Mouse (Mus musculus) forebrain, embryonic 15.5 days (tissue): ENCODE data around the gene Dpysl5. TPM values are rescaled to one million over a fixed set of nuclear protein-coding genes. Genes with fewer than 3 reads are reported as not detected.

Experiments
- ATAC-seq: fragments of 200-750 bp; cut with Nextera tagmentation; replicated peaks from 2 replicates; pipeline ENCODE4 v1.8.0; 2017; ENCODE audit warnings: mild to moderate bottlenecking, moderate TSS enrichment, moderate library complexity
- H3K27ac ChIP-seq: fragments of 300-500 bp; sonication (generic); replicated peaks from 2 replicates; pipeline ENCODE4 v1.5.1; 2015; ENCODE audit warnings: mild to moderate bottlenecking, inconsistent platforms
- H3K27me3 ChIP-seq: fragments of 300-500 bp; sonication (generic); 2 replicates; pipeline ENCODE4 v1.6.1; 2015; ENCODE audit warnings: inconsistent platforms
- H3K36me3 ChIP-seq: fragments of 300-500 bp; sonication (generic); 2 replicates; pipeline ENCODE4 v1.6.1; 2015; ENCODE audit warnings: mild to moderate bottlenecking, inconsistent platforms
- H3K4me1 ChIP-seq: fragments of 300-500 bp; sonication (generic); 2 replicates; pipeline ENCODE4 v1.6.1; 2015; ENCODE audit warnings: inconsistent platforms
- H3K4me2 ChIP-seq: fragments of 300-500 bp; sonication (generic); replicated peaks from 2 replicates; pipeline ENCODE4 v1.6.1; 2015; ENCODE audit warnings: mild to moderate bottlenecking, inconsistent platforms
- H3K4me3 ChIP-seq: fragments of 300-500 bp; sonication (generic); 2 replicates; pipeline ENCODE4 v1.5.1; 2015; ENCODE audit warnings: mild to moderate bottlenecking, inconsistent platforms
- H3K9ac ChIP-seq: fragments of 300-500 bp; sonication (generic); replicated peaks from 2 replicates; pipeline ENCODE4 v1.6.1; 2015; ENCODE audit warnings: mild to moderate bottlenecking, inconsistent platforms
- H3K9me3 ChIP-seq: fragments of 300-500 bp; sonication (generic); 2 replicates; pipeline ENCODE4 v1.6.1; 2016; ENCODE audit warnings: inconsistent platforms
- WGBS: fragments of 180-500 bp; shearing (Covaris S2); methylation state at CpG from one replicate; pipeline ENCODE4 v1.1.7; 2015; ENCODE audit warnings: mixed read lengths; 5-methylcytosine and 5-hydroxymethylcytosine counted together
- polyA plus RNA-seq: library from polyadenylated mRNA; unstranded; fragments of >200 nt; fragmentation: Nextera tagmentation; extraction: Ambion mirVana; gene quantifications from 2 replicates; pipeline ENCODE4 v1.2.1, GENCODE M21; 2015

Gene Dpysl5
- polyA plus RNA-seq, 1 experiment from 2014 or later = 216 TPM

DNA sequence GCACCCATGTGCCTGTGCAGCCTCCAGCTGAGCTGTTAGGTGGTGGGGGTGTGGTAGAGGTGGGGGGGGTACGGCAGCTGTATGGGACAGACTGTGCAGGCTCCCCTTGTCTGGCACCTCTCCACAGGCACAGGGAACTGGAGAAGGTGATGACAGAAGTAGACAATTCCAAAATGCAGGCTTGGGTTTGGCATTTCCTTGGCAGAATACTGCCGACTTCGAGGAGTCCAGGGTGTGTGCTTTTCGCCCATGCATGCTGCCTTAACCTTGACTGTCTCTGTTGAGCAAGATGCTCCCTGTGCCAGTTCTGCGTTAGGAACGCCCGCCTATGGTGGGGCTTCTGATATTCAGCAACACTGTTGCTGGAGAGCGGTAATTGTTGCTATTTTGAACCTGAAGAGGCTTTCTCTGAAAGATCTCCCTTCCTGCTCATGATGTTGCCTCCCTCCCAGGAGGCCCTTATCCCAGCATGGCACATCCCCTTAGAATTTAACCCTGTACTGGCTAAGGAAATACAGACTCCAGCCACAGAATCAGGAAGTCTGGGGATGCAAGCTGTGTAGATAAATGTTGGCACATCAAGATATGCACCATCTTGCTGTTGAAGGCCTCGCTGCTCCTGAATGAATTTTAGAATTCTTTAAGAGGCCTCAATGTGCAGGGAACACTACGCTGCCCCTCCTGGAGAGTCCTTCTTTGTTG is 26.9 kb downstream of the Dpysl5 start:
- ATAC-seq = peak; percentile 84
- Histone ChIP-seq H3K36me3 (peaks cover 6% of the 10 kb centered on the region), H3K9me3 (no peaks in the 10 kb centered on the region), H3K27me3 (no peaks in the 10 kb centered on the region), H3K4me3 (peak overlapping the region; percentile 2), H3K4me2 (peak overlapping the region; percentile 31), H3K4me1 (peaks cover 71% of the 10 kb centered on the region), H3K27ac (peak overlapping the region; percentile 91), H3K9ac (peak overlapping the region; percentile 16; the same call in 1 of the 2 replicates)
- 24% methylated on average over 10 of the region's 10 CpGs for WGBS

DNA sequence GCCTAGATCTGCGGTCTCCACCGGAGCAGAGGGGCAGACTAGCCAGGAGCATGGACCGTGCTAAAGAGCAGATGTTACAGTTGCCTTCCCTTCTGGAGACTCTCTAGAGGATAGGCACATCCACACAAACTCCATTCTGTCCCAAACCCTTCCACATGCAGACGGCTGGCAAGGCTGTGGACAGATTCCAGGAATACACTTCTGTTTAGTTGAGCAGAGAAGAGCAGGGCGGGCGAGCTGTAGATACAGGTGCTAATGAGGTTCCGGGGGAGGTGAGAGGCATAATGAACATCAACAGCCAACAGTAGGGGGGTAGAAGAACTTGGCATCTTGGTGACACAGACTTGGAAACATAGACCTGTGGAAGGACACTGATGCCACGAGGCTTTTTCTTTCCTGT is 28.2 kb downstream of the Dpysl5 start:
- 37% methylated on average over 8 of the region's 8 CpGs for WGBS

GRCm38 (mm10) chr5:30749582-30750311 is 38.4 kb downstream of the Dpysl5 start:
- ATAC-seq = peak; percentile 50
- Histone ChIP-seq H3K4me3 (no peak overlapping the region), H3K36me3 (peaks cover 68% of the 10 kb centered on the region), H3K27me3 (no peaks in the 10 kb centered on the region), H3K9ac (no peak overlapping the region), H3K27ac (peak overlapping the region; percentile 73), H3K9me3 (no peaks in the 10 kb centered on the region), H3K4me2 (no peak overlapping the region), H3K4me1 (peaks cover 43% of the 10 kb centered on the region)
- 40% methylated on average over 12 of the region's 12 CpGs for WGBS

More for the DNA sequence above, 28.2 kb downstream of the Dpysl5 start:
- H3K36me3 ChIP-seq = peaks cover 11% of the 10 kb centered on the region
- no peak overlapping the region for H3K9ac ChIP-seq
- no peak overlapping the region for H3K4me2 ChIP-seq
- H3K4me3 ChIP-seq = no peak overlapping the region
- peak overlapping the region; percentile 91 for H3K27ac ChIP-seq
- H3K27me3 ChIP-seq = no peaks in the 10 kb centered on the region
- ATAC-seq = peak; percentile 5; the same call in 1 of the 2 replicates
- H3K9me3 ChIP-seq = no peaks in the 10 kb centered on the region
- peaks cover 62% of the 10 kb centered on the region for H3K4me1 ChIP-seq

GRCm38 (mm10) chr5:30751071-30751470 is 39.7 kb downstream of the Dpysl5 start:
- H3K9me3 ChIP-seq = no peaks in the 10 kb centered on the region
- 56% methylated on average over 5 of the region's 5 CpGs for WGBS
- H3K27me3 ChIP-seq = no peaks in the 10 kb centered on the region
- H3K4me2 ChIP-seq = no peak overlapping the region
- peak overlapping the region; percentile 73 for H3K27ac ChIP-seq
- H3K36me3 ChIP-seq = peaks cover 63% of the 10 kb centered on the region
- ATAC-seq = peak; percentile 38; the same call in 1 of the 2 replicates
- peaks cover 49% of the 10 kb centered on the region for H3K4me1 ChIP-seq
- no peak overlapping the region for H3K4me3 ChIP-seq
- H3K9ac ChIP-seq = no peak overlapping the region

DNA sequence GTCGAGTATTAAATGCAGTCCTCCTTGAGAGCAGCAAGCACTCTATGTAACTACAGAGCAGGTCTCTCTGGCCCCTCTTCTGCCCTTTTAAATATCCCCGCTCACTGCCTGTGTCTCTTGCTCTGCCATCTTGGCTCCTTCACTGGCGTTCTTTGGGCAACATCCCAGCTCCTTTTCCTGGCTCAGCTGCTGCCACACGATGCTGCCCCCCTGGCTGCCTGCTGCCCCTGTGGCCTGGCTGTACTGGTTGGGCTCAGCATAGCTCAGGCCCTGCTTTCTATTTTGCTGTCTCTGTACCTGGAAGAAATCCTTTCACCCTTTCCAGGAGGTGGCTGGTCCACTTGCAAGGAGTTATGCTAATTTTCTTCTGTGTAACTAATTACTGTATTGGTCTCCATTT is 41.8 kb downstream of the Dpysl5 start:
- no peak overlapping the region for H3K4me2 ChIP-seq
- no peak overlapping the region for H3K9ac ChIP-seq
- no peak overlapping the region for H3K4me3 ChIP-seq
- WGBS = 67% methylated on average over 4 of the region's 4 CpGs
- peaks cover 49% of the 10 kb centered on the region for H3K4me1 ChIP-seq
- no peak for ATAC-seq
- peak overlapping the region; percentile 41 for H3K27ac ChIP-seq
- no peaks in the 10 kb centered on the region for H3K9me3 ChIP-seq
- peaks cover 46% of the 10 kb centered on the region for H3K36me3 ChIP-seq
- no peaks in the 10 kb centered on the region for H3K27me3 ChIP-seq

- WGBS = 84% methylated on average over 5 of the region's 5 CpGs
- Histone ChIP-seq H3K4me3 (no peak overlapping the region), H3K9me3 (no peaks in the 10 kb centered on the region), H3K4me2 (no peak overlapping the region), H3K27ac (0 out of 2 replicates have a peak overlapping the region, but pooled peaks have one; percentile 27), H3K9ac (no peak overlapping the region), H3K4me1 (peaks cover 33% of the 10 kb centered on the region), H3K36me3 (peaks cover 37% of the 10 kb centered on the region), H3K27me3 (no peaks in the 10 kb centered on the region)
- no peak for ATAC-seq
These were observed 43.9 kb downstream of the Dpysl5 start for GRCm38 (mm10) chr5:30755215-30755614.

DNA sequence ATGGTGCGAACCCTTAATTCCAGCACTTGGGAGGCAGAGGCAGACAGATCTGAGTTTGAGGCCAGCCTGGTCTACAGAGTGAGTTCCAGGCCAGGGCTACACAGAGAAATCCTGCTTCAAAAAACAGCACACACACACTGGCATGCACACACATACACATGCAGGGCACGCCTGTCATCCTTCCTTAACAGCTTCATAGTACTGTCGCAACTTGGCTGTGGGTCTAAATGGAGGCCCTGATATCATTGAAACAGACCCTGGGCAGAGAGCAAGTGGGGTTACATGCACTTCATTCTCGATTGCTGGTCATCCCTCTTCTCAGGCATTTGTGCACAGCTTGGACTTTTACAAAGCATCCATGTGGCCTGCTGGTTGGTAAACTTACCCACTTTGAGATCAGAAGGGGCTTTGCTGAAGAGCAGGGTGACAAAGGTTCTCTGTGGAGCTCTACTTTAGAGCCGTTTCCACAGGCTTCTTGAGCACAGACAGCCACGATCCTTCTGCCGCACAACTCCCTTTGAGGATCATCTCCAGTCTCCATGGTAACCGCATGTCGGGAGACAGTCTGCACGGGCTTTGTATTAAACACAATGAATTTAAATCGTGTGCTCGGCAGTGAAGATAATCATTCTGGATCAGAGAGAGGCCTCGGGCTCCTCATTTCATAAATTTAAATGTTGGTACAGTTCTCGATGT is 51.6 kb downstream of the Dpysl5 start:
- peaks cover 8% of the 10 kb centered on the region for H3K36me3 ChIP-seq
- H3K4me1 ChIP-seq = peaks cover 59% of the 10 kb centered on the region

GRCm38 (mm10) chr5:30763511-30763830 is 52.1 kb downstream of the Dpysl5 start:
- Histone ChIP-seq H3K9me3 (no peaks in the 10 kb centered on the region), H3K9ac (peak overlapping the region; percentile 22; the same call in 1 of the 2 replicates), H3K4me2 (peak overlapping the region; percentile 16), H3K27ac (peak overlapping the region; percentile 91), H3K4me1 (peaks cover 64% of the 10 kb centered on the region), H3K4me3 (no peak overlapping the region), H3K27me3 (no peaks in the 10 kb centered on the region), H3K36me3 (peaks cover 8% of the 10 kb centered on the region)
- WGBS = 45% methylated on average over 5 of the region's 5 CpGs
- no peak; the same call in 1 of the 2 replicates for ATAC-seq

More for the DNA sequence above, 51.6 kb downstream of the Dpysl5 start:
- ATAC-seq = peak; percentile 82
- H3K9me3 ChIP-seq = no peaks in the 10 kb centered on the region
- H3K27ac ChIP-seq = peak overlapping the region; percentile 91
- no peak overlapping the region for H3K4me3 ChIP-seq
- peak overlapping the region; percentile 22; the same call in 1 of the 2 replicates for H3K9ac ChIP-seq
- 26% methylated on average over 14 of the region's 14 CpGs for WGBS
- H3K4me2 ChIP-seq = peak overlapping the region; percentile 16
- H3K27me3 ChIP-seq = no peaks in the 10 kb centered on the region

- ATAC-seq = no peak; the same call in 1 of the 2 replicates
- Histone ChIP-seq H3K27ac (peak overlapping the region; percentile 79), H3K9me3 (no peaks in the 10 kb centered on the region), H3K4me2 (no peak overlapping the region), H3K4me3 (no peak overlapping the region), H3K36me3 (peaks cover 11% of the 10 kb centered on the region), H3K4me1 (peaks cover 79% of the 10 kb centered on the region), H3K9ac (no peak overlapping the region), H3K27me3 (no peaks in the 10 kb centered on the region)
- WGBS = 57% methylated on average over 12 of the region's 12 CpGs
These were observed 54.4 kb downstream of the Dpysl5 start for GRCm38 (mm10) chr5:30765596-30766370.

- Histone ChIP-seq H3K27me3 (no peaks in the 10 kb centered on the region), H3K4me3 (no peak overlapping the region), H3K27ac (peak overlapping the region; percentile 79), H3K9ac (peak overlapping the region; percentile 29; the same call in 1 of the 2 replicates), H3K9me3 (no peaks in the 10 kb centered on the region), H3K36me3 (peaks cover 8% of the 10 kb centered on the region), H3K4me2 (no peak overlapping the region), H3K4me1 (peaks cover 81% of the 10 kb centered on the region)
- WGBS = 55% methylated on average over 4 of the region's 4 CpGs
- ATAC-seq = no peak
These were observed 56.7 kb downstream of the Dpysl5 start for GRCm38 (mm10) chr5:30768082-30768481.

DNA sequence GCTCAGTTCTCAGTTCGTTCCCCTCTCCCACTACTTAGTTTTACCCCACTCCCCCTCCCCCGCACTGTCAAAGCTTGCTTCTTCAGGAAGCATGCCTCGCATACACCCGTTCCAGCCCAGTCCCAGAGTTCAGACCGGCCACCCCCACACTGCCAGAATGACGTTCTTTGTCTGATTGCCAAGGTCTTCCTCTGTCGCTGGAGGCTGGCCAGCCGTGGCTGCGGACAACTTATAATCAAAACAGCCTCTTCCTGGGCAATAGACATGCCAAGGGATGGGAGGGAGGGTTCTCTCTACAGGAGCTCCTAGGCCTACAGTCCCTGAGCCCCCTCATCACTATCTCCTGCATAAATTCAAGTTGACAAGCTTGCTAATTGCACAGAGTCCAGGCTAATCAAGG is 57.2 kb downstream of the Dpysl5 start:
- peaks cover 8% of the 10 kb centered on the region for H3K36me3 ChIP-seq
- no peak overlapping the region for H3K9ac ChIP-seq
- H3K27ac ChIP-seq = peak overlapping the region; percentile 79
- H3K4me3 ChIP-seq = no peak overlapping the region
- ATAC-seq = peak; percentile 55; the same call in 1 of the 2 replicates
- H3K4me2 ChIP-seq = no peak overlapping the region
- peaks cover 78% of the 10 kb centered on the region for H3K4me1 ChIP-seq
- H3K9me3 ChIP-seq = no peaks in the 10 kb centered on the region
- 11% methylated on average over 9 of the region's 9 CpGs for WGBS
- no peaks in the 10 kb centered on the region for H3K27me3 ChIP-seq
